Mouse (Mus musculus) G1E (cell line): ENCODE measurements at regions not wholly inside any gene's neighbourhood (a gene's known extent, or its start where the extent isn't known, plus 50 kb on each side); places are given as distances from the start of the nearest gene placed in this dataset.

Source experiments
- CTCF ChIP-seq: IDR thresholded peaks from 2 replicates; pipeline ENCODE4 v1.5.1; 2012; ENCODE audit warnings: low read depth, low read length, inconsistent platforms, mixed read lengths
- GATA1 ChIP-seq: IDR thresholded peaks from 2 replicates; pipeline ENCODE4 v1.6.1; 2012; ENCODE audit warnings: borderline replicate concordance, low read length, inconsistent platforms, mixed read lengths

GRCm38 (mm10) chr12:45133415-45133814, 58.9 kb upstream of the Stxbp6 start:
- TF ChIP-seq CTCF (no peak), GATA1 (no peak)
